Mouse (Mus musculus): Measurements from ENCODE around the gene Srpk3. TPM values are rescaled to one million over a fixed set of nuclear protein-coding genes. Genes with fewer than 3 reads are reported as not detected.
"Not testable (repeated sequence)": the region's sequence is repeated elsewhere in the genome, so short reads cannot be mapped to it uniquely, and the experiment has no call there.

Srpk3 gene
- polyA plus RNA-seq (2015; fragmentation: Nextera tagmentation; extraction: Ambion mirVana) = 22.9 and 66.2 TPM in 2 replicates

- H3K4me2 ChIP-seq = no peak within 1 kb of the TSS
- H3K27me3 ChIP-seq = 0 out of 2 replicates have a peak, but pooled peaks cover 3% of the 10 kb centered on the region
- H3K4me3 ChIP-seq = no peak within 1 kb of the TSS
- 40% methylated on average over 9 of the region's 9 CpGs for WGBS
- H3K9me3 ChIP-seq = no peaks in the 10 kb centered on the region
- H3K27ac ChIP-seq = no peak within 1 kb of the TSS
- ATAC-seq (ENCODE audit: insufficient number of reproducible peaks, low FRiP score, low TSS enrichment, low read depth) = peak; percentile 33; the same call in 1 of the 2 replicates
- H3K4me1 ChIP-seq = peaks cover 8% of the 10 kb centered on the region; the same call in 1 of the 2 replicates
- no peak within 1 kb of the TSS for H3K9ac ChIP-seq
- H3K36me3 ChIP-seq = peaks cover 17% of the 10 kb centered on the region
Measured at GRCm38 (mm10) chrX:73774168-73774760, at the start of gene Srpk3. Gene Srpk3, plus strand, starts transcription at chrX:73774405.

- no peaks in the 10 kb centered on the region for H3K4me1 ChIP-seq
- no peaks in the 10 kb centered on the region for H3K27me3 ChIP-seq
- H3K4me3 ChIP-seq = no peak overlapping the region
- no peaks in the 10 kb centered on the region for H3K9me3 ChIP-seq
- no peak overlapping the region for H3K4me2 ChIP-seq
- no peak for ATAC-seq (ENCODE audit: insufficient number of reproducible peaks, low FRiP score, low TSS enrichment, low read depth)
- no peak overlapping the region for H3K9ac ChIP-seq
- no peak overlapping the region for H3K27ac ChIP-seq
- 46% methylated on average over 1 of the region's 1 CpGs for WGBS
- H3K36me3 ChIP-seq = peaks cover 5% of the 10 kb centered on the region; the same call in 1 of the 2 replicates
Measured at GRCm38 (mm10) chrX:73730908-73731307, 43.3 kb upstream of the Srpk3 start.

GRCm38 (mm10) chrX:73738155-73738554 lies 36.0 kb upstream of the Srpk3 start:
- no peaks in the 10 kb centered on the region for H3K27me3 ChIP-seq
- no peak overlapping the region for H3K27ac ChIP-seq
- no peaks in the 10 kb centered on the region for H3K4me1 ChIP-seq
- WGBS = 61% methylated on average over 1 of the region's 1 CpGs
- H3K4me3 ChIP-seq = no peak overlapping the region
- H3K4me2 ChIP-seq = no peak overlapping the region
- H3K36me3 ChIP-seq = no peaks in the 10 kb centered on the region; the same call in 1 of the 2 replicates
- no peaks in the 10 kb centered on the region for H3K9me3 ChIP-seq
- no peak overlapping the region for H3K9ac ChIP-seq
- ATAC-seq (ENCODE audit: insufficient number of reproducible peaks, low FRiP score, low TSS enrichment, low read depth) = no peak

- no peak for ATAC-seq (ENCODE audit: insufficient number of reproducible peaks, low FRiP score, low TSS enrichment, low read depth)
- Histone ChIP-seq H3K9ac (no peak overlapping the region), H3K9me3 (no peaks in the 10 kb centered on the region), H3K4me2 (no peak overlapping the region), H3K27me3 (no peaks in the 10 kb centered on the region), H3K4me1 (no peaks in the 10 kb centered on the region), H3K36me3 (no peaks in the 10 kb centered on the region; the same call in 1 of the 2 replicates), H3K4me3 (no peak overlapping the region), H3K27ac (no peak overlapping the region)
- 55% methylated on average over 5 of the region's 5 CpGs for WGBS
Measured at GRCm38 (mm10) chrX:73739151-73739550, 35.1 kb upstream of the Srpk3 start.

GRCm38 (mm10) chrX:73739841-73740240 lies 34.4 kb upstream of the Srpk3 start:
- not testable (repeated sequence) for H3K9ac ChIP-seq; H3K4me3 ChIP-seq; H3K4me1 ChIP-seq; ATAC-seq (ENCODE audit: insufficient number of reproducible peaks, low FRiP score, low TSS enrichment, low read depth); H3K9me3 ChIP-seq; H3K4me2 ChIP-seq; H3K36me3 ChIP-seq; H3K27ac ChIP-seq; H3K27me3 ChIP-seq
- 90% methylated on average over 7 of the region's 7 CpGs for WGBS

GRCm38 (mm10) chrX:73744774-73745481 lies 29.3 kb upstream of the Srpk3 start:
- Histone ChIP-seq H3K27ac (no peak overlapping the region), H3K4me2 (no peak overlapping the region), H3K36me3 (no peaks in the 10 kb centered on the region), H3K4me1 (no peaks in the 10 kb centered on the region), H3K9me3 (no peaks in the 10 kb centered on the region), H3K4me3 (no peak overlapping the region), H3K27me3 (no peaks in the 10 kb centered on the region), H3K9ac (no peak overlapping the region)
- no peak for ATAC-seq (ENCODE audit: insufficient number of reproducible peaks, low FRiP score, low TSS enrichment, low read depth)
- WGBS = 72% methylated on average over 1 of the region's 1 CpGs

GRCm38 (mm10) chrX:73748977-73749376 lies 25.2 kb upstream of the Srpk3 start:
- 86% methylated on average over 1 of the region's 1 CpGs for WGBS
- Histone ChIP-seq H3K4me3 (no peak overlapping the region), H3K9ac (no peak overlapping the region), H3K4me1 (no peaks in the 10 kb centered on the region), H3K9me3 (no peaks in the 10 kb centered on the region), H3K4me2 (no peak overlapping the region), H3K36me3 (no peaks in the 10 kb centered on the region), H3K27me3 (no peaks in the 10 kb centered on the region), H3K27ac (no peak overlapping the region)
- no peak for ATAC-seq (ENCODE audit: insufficient number of reproducible peaks, low FRiP score, low TSS enrichment, low read depth)

GRCm38 (mm10) chrX:73756334-73757140 lies 17.7 kb upstream of the Srpk3 start, which contains the start of gene Plxnb3:
Gene Plxnb3, plus strand, starts transcription at chrX:73757090.
- H3K9me3 ChIP-seq = no peaks in the 10 kb centered on the region
- peaks cover 8% of the 10 kb centered on the region; the same call in 1 of the 2 replicates for H3K27me3 ChIP-seq
- no peak for ATAC-seq (ENCODE audit: insufficient number of reproducible peaks, low FRiP score, low TSS enrichment, low read depth)
- no peaks in the 10 kb centered on the region for H3K4me1 ChIP-seq
- no peak within 1 kb of the TSS for H3K27ac ChIP-seq
- no peak within 1 kb of the TSS for H3K9ac ChIP-seq
- H3K4me2 ChIP-seq = no peak within 1 kb of the TSS
- 77% methylated on average over 5 of the region's 5 CpGs for WGBS
- H3K4me3 ChIP-seq = no peak within 1 kb of the TSS
- H3K36me3 ChIP-seq = no peaks in the 10 kb centered on the region

GRCm38 (mm10) chrX:73758611-73759290 lies 15.5 kb upstream of the Srpk3 start:
- H3K4me3 ChIP-seq = no peak overlapping the region
- no peaks in the 10 kb centered on the region for H3K9me3 ChIP-seq
- no peaks in the 10 kb centered on the region for H3K4me1 ChIP-seq
- no peak overlapping the region for H3K9ac ChIP-seq
- peaks cover 8% of the 10 kb centered on the region; the same call in 1 of the 2 replicates for H3K27me3 ChIP-seq
- H3K36me3 ChIP-seq = no peaks in the 10 kb centered on the region
- H3K4me2 ChIP-seq = no peak overlapping the region
- no peak overlapping the region for H3K27ac ChIP-seq
- WGBS = 83% methylated on average over 13 of the region's 13 CpGs
- no peak for ATAC-seq (ENCODE audit: insufficient number of reproducible peaks, low FRiP score, low TSS enrichment, low read depth)

- Histone ChIP-seq H3K36me3 (no peaks in the 10 kb centered on the region), H3K4me2 (no peak overlapping the region), H3K27me3 (no peaks in the 10 kb centered on the region), H3K4me1 (no peaks in the 10 kb centered on the region), H3K9me3 (no peaks in the 10 kb centered on the region), H3K4me3 (no peak overlapping the region), H3K9ac (no peak overlapping the region), H3K27ac (no peak overlapping the region)
- ATAC-seq (ENCODE audit: insufficient number of reproducible peaks, low FRiP score, low TSS enrichment, low read depth) = no peak
- WGBS = 41% methylated on average over 1 of the region's 1 CpGs
Measured at GRCm38 (mm10) chrX:73765311-73765710, 8.9 kb upstream of the Srpk3 start.

- 58% methylated on average over 9 of the region's 9 CpGs for WGBS
- ATAC-seq (ENCODE audit: insufficient number of reproducible peaks, low FRiP score, low TSS enrichment, low read depth) = no peak
- Histone ChIP-seq H3K4me1 (no peaks in the 10 kb centered on the region), H3K9ac (no peak overlapping the region), H3K4me3 (no peak overlapping the region), H3K36me3 (no peaks in the 10 kb centered on the region), H3K27me3 (0 out of 2 replicates have a peak, but pooled peaks cover 3% of the 10 kb centered on the region), H3K27ac (no peak overlapping the region), H3K9me3 (no peaks in the 10 kb centered on the region), H3K4me2 (no peak overlapping the region)
Measured at GRCm38 (mm10) chrX:73767267-73767666, 6.9 kb upstream of the Srpk3 start.
